Mouse (Mus musculus): ENCODE results near the gene Aqp7. TPM values are rescaled to one million over a fixed set of nuclear protein-coding genes. Genes with fewer than 3 reads are reported as not detected.

Gene Aqp7
- polyA plus RNA-seq, 1 experiment from 2014 or later: not detected

DNA sequence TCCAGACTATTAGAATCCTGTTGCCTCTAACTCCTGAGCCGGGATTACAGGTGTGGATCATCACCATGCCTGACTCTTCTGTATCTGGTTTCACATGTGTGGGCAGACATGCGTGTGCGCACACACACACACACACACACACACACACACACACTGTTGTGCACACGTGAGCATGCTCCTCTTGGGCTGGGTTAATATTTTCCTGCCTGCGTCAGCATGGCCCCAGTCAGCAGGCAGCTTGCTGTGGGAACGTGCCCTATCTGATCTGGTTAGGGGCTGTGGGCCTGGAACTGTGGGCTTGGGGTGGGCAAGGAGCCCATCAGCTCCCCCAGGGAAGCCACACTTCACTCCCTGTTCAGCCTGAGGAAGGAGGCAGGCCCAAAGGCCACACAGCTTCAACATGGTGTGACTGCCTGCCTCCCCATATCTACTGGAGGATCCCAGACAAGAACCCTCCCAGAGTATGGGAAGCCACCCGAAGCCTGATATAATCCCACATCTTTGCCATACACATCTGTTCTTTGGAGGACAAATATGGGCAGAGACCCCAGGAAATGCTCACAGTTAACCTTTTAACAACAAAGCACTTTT lies 8.9 kb upstream of the Aqp7 start:
- Histone ChIP-seq H3K36me3 (no peaks in the 10 kb centered on the region), H3K9ac (peak overlapping the region; percentile 15; the same call in 1 of the 2 replicates), H3K4me2 (replicated peaks) (no peak overlapping the region), H3K27me3 (no peaks in the 10 kb centered on the region), H3K9me3 (no peaks in the 10 kb centered on the region), H3K4me3 (no peak overlapping the region), H3K4me1 (peaks cover 9% of the 10 kb centered on the region; the same call in 1 of the 2 replicates), H3K27ac (no peak overlapping the region)
- no peak for ATAC-seq (ENCODE audit: insufficient number of reproducible peaks, insufficient read depth, low FRiP score, low TSS enrichment)
- WGBS: 62% methylated on average over 7 of the region's 7 CpGs

GRCm38 (mm10) chr4:41056253-41056652 lies 8.3 kb upstream of the Aqp7 start:
- H3K9me3 ChIP-seq: no peaks in the 10 kb centered on the region
- no peaks in the 10 kb centered on the region for H3K36me3 ChIP-seq
- H3K4me1 ChIP-seq: peaks cover 9% of the 10 kb centered on the region; the same call in 1 of the 2 replicates
- H3K4me2 ChIP-seq (replicated peaks): no peak overlapping the region
- no peak overlapping the region for H3K4me3 ChIP-seq
- no peak overlapping the region for H3K9ac ChIP-seq
- 32% methylated on average over 1 of the region's 1 CpGs for WGBS
- H3K27ac ChIP-seq: no peak overlapping the region
- no peaks in the 10 kb centered on the region for H3K27me3 ChIP-seq
- ATAC-seq (ENCODE audit: insufficient number of reproducible peaks, insufficient read depth, low FRiP score, low TSS enrichment): no peak

GRCm38 (mm10) chr4:41055111-41055510 lies 7.2 kb upstream of the Aqp7 start:
- H3K4me1 ChIP-seq: peaks cover 9% of the 10 kb centered on the region; the same call in 1 of the 2 replicates
- 56% methylated on average over 13 of the region's 13 CpGs for WGBS
- no peaks in the 10 kb centered on the region for H3K36me3 ChIP-seq
- no peak for ATAC-seq (ENCODE audit: insufficient number of reproducible peaks, insufficient read depth, low FRiP score, low TSS enrichment)
- no peak overlapping the region for H3K4me3 ChIP-seq
- no peaks in the 10 kb centered on the region for H3K27me3 ChIP-seq
- H3K4me2 ChIP-seq (replicated peaks): no peak overlapping the region
- H3K9ac ChIP-seq: no peak overlapping the region
- H3K27ac ChIP-seq: no peak overlapping the region
- no peaks in the 10 kb centered on the region for H3K9me3 ChIP-seq

DNA sequence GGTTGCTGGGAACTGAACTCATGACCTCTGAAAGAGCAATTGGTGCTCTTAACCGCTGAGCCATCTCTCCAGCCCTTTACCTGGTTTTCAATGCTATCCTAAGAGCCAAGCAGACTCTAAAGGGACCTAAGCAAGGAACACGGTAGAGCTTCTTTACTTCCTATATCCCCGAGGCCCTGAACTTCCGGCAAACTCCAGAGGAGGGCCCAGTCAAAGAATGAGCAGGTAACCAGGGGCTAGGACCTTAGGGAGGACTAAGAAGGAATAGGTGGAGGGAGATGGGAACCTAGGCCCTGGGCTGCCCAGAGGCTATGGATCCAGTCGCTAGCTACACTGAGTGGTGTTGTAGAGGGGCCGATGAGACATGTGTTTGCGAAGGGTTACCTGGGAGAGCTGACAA lies 3.8 kb upstream of the Aqp7 start:
- Histone ChIP-seq H3K4me1 (peaks cover 15% of the 10 kb centered on the region), H3K27me3 (no peaks in the 10 kb centered on the region), H3K4me3 (no peak overlapping the region), H3K9me3 (no peaks in the 10 kb centered on the region), H3K4me2 (replicated peaks) (no peak overlapping the region), H3K36me3 (no peaks in the 10 kb centered on the region), H3K27ac (no peak overlapping the region), H3K9ac (no peak overlapping the region)
- ATAC-seq (ENCODE audit: insufficient number of reproducible peaks, insufficient read depth, low FRiP score, low TSS enrichment): no peak
- 76% methylated on average over 7 of the region's 7 CpGs for WGBS

GRCm38 (mm10) chr4:41050726-41051675 lies 3.1 kb upstream of the Aqp7 start:
- H3K9me3 ChIP-seq: no peaks in the 10 kb centered on the region
- peaks cover 13% of the 10 kb centered on the region for H3K4me1 ChIP-seq
- H3K27ac ChIP-seq: no peak overlapping the region
- WGBS: 32% methylated on average over 16 of the region's 16 CpGs
- no peak overlapping the region for H3K4me3 ChIP-seq
- no peaks in the 10 kb centered on the region for H3K36me3 ChIP-seq
- H3K4me2 ChIP-seq (replicated peaks): peak overlapping the region; percentile 37
- no peak for ATAC-seq (ENCODE audit: insufficient number of reproducible peaks, insufficient read depth, low FRiP score, low TSS enrichment)
- H3K9ac ChIP-seq: peak overlapping the region; percentile 30; the same call in 1 of the 2 replicates
- H3K27me3 ChIP-seq: no peaks in the 10 kb centered on the region

DNA sequence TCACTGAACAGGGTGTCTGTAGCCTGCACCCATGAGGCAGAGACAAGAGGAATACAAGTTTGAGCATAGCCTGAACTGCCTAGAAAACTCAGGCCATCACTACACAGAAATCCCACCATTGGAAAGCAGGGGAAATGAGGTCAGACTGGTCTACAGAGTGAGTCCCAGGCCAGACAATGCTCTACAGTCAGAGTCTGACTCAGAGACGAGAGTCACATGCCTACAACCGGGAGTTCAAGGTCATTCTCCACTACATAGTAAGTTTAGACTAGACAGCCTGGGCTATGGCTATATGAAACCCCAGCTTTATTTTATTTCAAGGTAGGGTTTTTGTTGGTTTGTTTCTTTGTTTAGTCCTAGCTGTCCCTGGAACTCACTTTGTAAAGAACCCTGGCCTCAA lies 987 bp upstream of the Aqp7 start:
- Histone ChIP-seq H3K27me3 (no peaks in the 10 kb centered on the region), H3K9me3 (no peaks in the 10 kb centered on the region), H3K9ac (no peak overlapping the region), H3K4me2 (replicated peaks) (no peak overlapping the region), H3K4me3 (no peak overlapping the region), H3K27ac (no peak overlapping the region), H3K36me3 (no peaks in the 10 kb centered on the region), H3K4me1 (peaks cover 8% of the 10 kb centered on the region)
- WGBS: 73% methylated on average over 2 of the region's 2 CpGs
- ATAC-seq (ENCODE audit: insufficient number of reproducible peaks, insufficient read depth, low FRiP score, low TSS enrichment): no peak

DNA sequence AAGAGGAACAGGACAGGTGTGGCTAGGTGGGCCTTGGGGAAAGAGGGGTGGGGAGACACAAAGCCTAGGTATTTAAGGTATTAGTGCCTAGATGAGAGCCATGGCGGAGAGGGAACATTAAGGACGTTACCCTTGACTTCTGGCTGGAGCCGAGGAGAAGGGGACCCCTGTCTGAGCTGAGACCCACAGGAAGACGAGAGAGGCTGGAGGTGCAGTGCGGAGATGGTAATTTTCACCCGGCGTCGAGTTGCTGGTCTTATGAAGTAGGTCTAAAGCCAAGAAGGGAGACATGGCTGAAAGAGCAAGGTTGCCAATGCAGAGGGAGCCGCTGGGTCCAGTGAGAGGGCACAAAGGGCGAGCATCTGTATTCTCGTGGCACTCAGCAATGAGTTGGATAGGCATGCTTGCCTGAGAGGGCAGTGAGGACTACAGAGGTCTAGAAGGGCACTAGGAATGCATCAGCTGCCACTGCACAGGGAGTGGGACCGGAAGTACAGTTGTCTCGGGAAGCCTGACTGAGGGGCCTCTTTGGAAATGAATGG lies 1.6 kb downstream of the Aqp7 start:
- no peak overlapping the region for H3K27ac ChIP-seq
- ATAC-seq (ENCODE audit: insufficient number of reproducible peaks, insufficient read depth, low FRiP score, low TSS enrichment): no peak

GRCm38 (mm10) chr4:41045288-41045687 lies 2.7 kb downstream of the Aqp7 start:
- Histone ChIP-seq H3K4me3 (no peak overlapping the region), H3K9me3 (no peaks in the 10 kb centered on the region), H3K4me2 (replicated peaks) (no peak overlapping the region), H3K27me3 (no peaks in the 10 kb centered on the region), H3K27ac (no peak overlapping the region), H3K9ac (no peak overlapping the region), H3K36me3 (no peaks in the 10 kb centered on the region), H3K4me1 (peaks cover 8% of the 10 kb centered on the region)
- ATAC-seq (ENCODE audit: insufficient number of reproducible peaks, insufficient read depth, low FRiP score, low TSS enrichment): no peak
- whole genome bisulfite sequencing: 87% methylated on average over 3 of the region's 3 CpGs

More for the DNA sequence above, 1.6 kb downstream of the Aqp7 start:
- H3K9ac ChIP-seq: no peak overlapping the region
- peaks cover 8% of the 10 kb centered on the region for H3K4me1 ChIP-seq
- no peaks in the 10 kb centered on the region for H3K36me3 ChIP-seq
- WGBS: 81% methylated on average over 13 of the region's 13 CpGs
- H3K9me3 ChIP-seq: no peaks in the 10 kb centered on the region
- H3K4me3 ChIP-seq: no peak overlapping the region
- H3K27me3 ChIP-seq: no peaks in the 10 kb centered on the region
- no peak overlapping the region for H3K4me2 ChIP-seq (replicated peaks)

GRCm38 (mm10) chr4:41043961-41044360 lies 4.0 kb downstream of the Aqp7 start:
- Histone ChIP-seq H3K27me3 (no peaks in the 10 kb centered on the region), H3K9ac (no peak overlapping the region), H3K36me3 (no peaks in the 10 kb centered on the region), H3K4me3 (no peak overlapping the region), H3K9me3 (no peaks in the 10 kb centered on the region), H3K4me1 (peaks cover 8% of the 10 kb centered on the region), H3K27ac (no peak overlapping the region), H3K4me2 (replicated peaks) (no peak overlapping the region)
- 71% methylated on average over 5 of the region's 5 CpGs for WGBS
- ATAC-seq (ENCODE audit: insufficient number of reproducible peaks, insufficient read depth, low FRiP score, low TSS enrichment): no peak

DNA sequence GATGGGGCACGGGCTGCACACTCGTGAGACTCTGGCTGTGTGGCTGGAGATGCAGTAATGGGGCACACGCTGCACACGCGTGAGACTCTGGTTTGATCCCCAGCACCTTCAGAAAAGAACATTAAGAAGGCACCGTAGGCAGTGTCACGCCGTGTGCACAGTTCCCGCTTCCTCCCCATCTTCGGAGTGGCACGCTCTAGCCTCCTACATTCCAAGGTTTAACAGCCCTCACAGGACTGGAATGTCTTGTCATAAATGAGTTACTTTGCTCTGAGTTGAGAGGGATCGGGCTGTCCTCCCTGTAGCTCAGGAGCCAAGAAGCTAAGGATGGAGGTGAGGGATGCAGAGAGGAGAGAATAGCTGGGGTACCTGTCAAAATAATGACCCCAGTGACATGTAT lies 5.1 kb downstream of the Aqp7 start:
- no peak overlapping the region for H3K4me3 ChIP-seq
- H3K9me3 ChIP-seq: no peaks in the 10 kb centered on the region
- 84% methylated on average over 12 of the region's 12 CpGs for WGBS
- H3K36me3 ChIP-seq: no peaks in the 10 kb centered on the region
- H3K4me1 ChIP-seq: peaks cover 6% of the 10 kb centered on the region
- no peak overlapping the region for H3K27ac ChIP-seq
- no peak overlapping the region for H3K9ac ChIP-seq
- no peak overlapping the region for H3K4me2 ChIP-seq (replicated peaks)
- H3K27me3 ChIP-seq: no peaks in the 10 kb centered on the region
- ATAC-seq (ENCODE audit: insufficient number of reproducible peaks, insufficient read depth, low FRiP score, low TSS enrichment): no peak

GRCm38 (mm10) chr4:41040983-41041382 lies 7.0 kb downstream of the Aqp7 start:
- Histone ChIP-seq H3K9ac (no peak overlapping the region), H3K27me3 (no peaks in the 10 kb centered on the region), H3K36me3 (no peaks in the 10 kb centered on the region), H3K27ac (no peak overlapping the region), H3K4me2 (replicated peaks) (no peak overlapping the region), H3K4me1 (no peaks in the 10 kb centered on the region), H3K9me3 (no peaks in the 10 kb centered on the region), H3K4me3 (no peak overlapping the region)
- WGBS: 77% methylated on average over 7 of the region's 7 CpGs
- no peak for ATAC-seq (ENCODE audit: insufficient number of reproducible peaks, insufficient read depth, low FRiP score, low TSS enrichment)

GRCm38 (mm10) chr4:41037942-41038341 lies 10.0 kb downstream of the Aqp7 start:
- no peaks in the 10 kb centered on the region for H3K27me3 ChIP-seq
- H3K27ac ChIP-seq: no peak overlapping the region
- ATAC-seq (ENCODE audit: insufficient number of reproducible peaks, insufficient read depth, low FRiP score, low TSS enrichment): no peak
- H3K9me3 ChIP-seq: no peaks in the 10 kb centered on the region
- H3K36me3 ChIP-seq: no peaks in the 10 kb centered on the region
- H3K4me3 ChIP-seq: no peak overlapping the region
- H3K4me1 ChIP-seq: no peaks in the 10 kb centered on the region
- WGBS: 50% methylated on average over 3 of the region's 3 CpGs
- H3K4me2 ChIP-seq (replicated peaks): no peak overlapping the region
- no peak overlapping the region for H3K9ac ChIP-seq
